Mouse (Mus musculus) heart, adult 2 months (tissue): Measurements from ENCODE around the gene Herc6. TPM values are rescaled to one million over a fixed set of nuclear protein-coding genes. Genes with fewer than 3 reads are reported as not detected.

Experiments
- DNase-seq, 2 experiments: peaks; one replicate each; pipeline ENCODE4 v3.0.0; 2021
- H3K27ac ChIP-seq: fragments of 200-600 bp; 2 replicates; pipeline ENCODE4 v1.8.1; 2022
- H3K27me3 ChIP-seq: fragments of 200-500 bp; 2 replicates; pipeline ENCODE4 v1.6.1; 2012; ENCODE audit warnings: mild to moderate bottlenecking, low read length, inconsistent platforms, mixed read lengths; ENCODE audit not compliant: control insufficient read depth, insufficient read depth
- H3K36me3 ChIP-seq: fragments of 200-500 bp; 2 replicates; pipeline ENCODE4 v1.6.1; 2012; ENCODE audit warnings: low read length, inconsistent platforms; ENCODE audit not compliant: control insufficient read depth, insufficient read depth
- H3K4me1 ChIP-seq: fragments of 200-500 bp; 2 replicates; pipeline ENCODE4 v1.6.1; 2011; ENCODE audit warnings: low read length; ENCODE audit not compliant: control insufficient read depth, insufficient read depth
- H3K4me3 ChIP-seq: fragments of 200-600 bp; 2 replicates; pipeline ENCODE4 v1.8.1; 2022
- H3K79me2 ChIP-seq: fragments of 200-500 bp; replicated peaks from 2 replicates; pipeline ENCODE4 v1.6.1; 2012; ENCODE audit warnings: mild to moderate bottlenecking, inconsistent platforms, low read length, moderate library complexity, mixed read lengths; ENCODE audit not compliant: control insufficient read depth, insufficient read depth
- H3K9ac ChIP-seq: fragments of 200-500 bp; 2 replicates; pipeline ENCODE4 v1.6.1; 2012; ENCODE audit warnings: low read depth, mild to moderate bottlenecking, control low read depth, inconsistent platforms, low read length, mixed read lengths
- CTCF ChIP-seq: fragments of 200-600 bp; IDR thresholded peaks from 2 replicates; pipeline ENCODE4 v1.8.1; 2022; ENCODE audit warnings: antibody characterized with exemption, mild to moderate bottlenecking, moderate library complexity
- EP300 ChIP-seq: fragments of 200-500 bp; IDR thresholded peaks from 2 replicates; pipeline ENCODE4 v1.6.1; 2011; ENCODE audit warnings: low read depth, low read length, control low read depth; ENCODE audit not compliant: insufficient read depth
- POLR2A ChIP-seq: fragments of 200-500 bp; IDR thresholded peaks from 2 replicates; pipeline ENCODE4 v1.6.1; 2011; ENCODE audit warnings: mild to moderate bottlenecking, low read depth, low read length, control low read depth; ENCODE audit not compliant: insufficient read depth
- WGBS: fragments of 180-500 bp; shearing (Covaris S2); methylation state at CpG from one replicate; pipeline ENCODE4 v1.1.7; 2018; 5-methylcytosine and 5-hydroxymethylcytosine counted together
- intact Hi-C: fragments of 180-260 bp; cut with DNase I; formaldehyde crosslinking; loops from one replicate; pipeline ENCODE4 v1.15.1; 2025
- long read RNA-seq: library from polyadenylated mRNA; stranded (forward); transcript quantifications from one replicate; pipeline ENCODE4 v2.0.0, GENCODE M21; 2021
- polyA plus RNA-seq: library from polyadenylated mRNA; depleted of rRNA; stranded (reverse); fragments of >200 nt; gene quantifications from 2 replicates; pipeline ENCODE4 v1.2.3, GENCODE M21; 2012; rRNA removed
- total RNA-seq, 2 experiments: library from RNA; stranded (reverse); gene quantifications; 2 replicates each; pipeline ENCODE4 v1.2.3; 2021

The Herc6 gene
- total RNA-seq (1 to 10 TPM; 3.4 to 3.8 TPM), polyA plus RNA-seq (2.6 and 3.7 TPM in 2 replicates)
- long read RNA-seq, full-length matches to known transcripts: 2 of 5 reads
- long read RNA-seq, partial matches to known transcripts: 1 of 5 reads
- long read RNA-seq, other reads (novel, unspliced or antisense): 2 of 5 reads

GRCm38 (mm10) chr6:57580881-57581548 lies at the start of gene Herc6:
Gene Herc6, plus strand, starts transcription at chr6:57581000.
- Histone ChIP-seq H3K36me3 (0 out of 2 replicates have a peak, but pooled peaks cover 2% of the 10 kb centered on the region), H3K4me3 (peak within 1 kb of the TSS; percentile 61), H3K79me2 (no peaks in the 10 kb centered on the region), H3K27me3 (no peaks in the 10 kb centered on the region), H3K4me1 (peaks cover 2% of the 10 kb centered on the region; the same call in 1 of the 2 replicates), H3K27ac (peak within 1 kb of the TSS; percentile 82), H3K9ac (peak within 1 kb of the TSS; percentile 79)
- peak; percentile 83 to 85 for DNase-seq
- WGBS: 1% methylated on average over 16 of the region's 16 CpGs
- TF ChIP-seq EP300 (0 out of 2 replicates have a peak, but pooled peaks have one; percentile 46), CTCF (no peak), POLR2A (peak; percentile 92)
- intact Hi-C loops: loop anchor here (2.0 to 5.0 kb wide), 3 partner anchors 46 to 659 kb away; partner anchors contain the start of genes Nt5c3, Ppm1k, Pyurf and Vmn1r4

- H3K27me3 ChIP-seq: no peaks in the 10 kb centered on the region
- H3K4me3 ChIP-seq: no peak overlapping the region
- intact Hi-C loops: loop anchor here (10.0 kb wide), 1 partner anchor 816 kb away; the partner anchor contains the start of gene Avl9
- WGBS: 45% methylated on average over 4 of the region's 4 CpGs
- DNase-seq: no peak
- no peak overlapping the region for H3K9ac ChIP-seq
- peaks cover 4% of the 10 kb centered on the region; the same call in 1 of the 2 replicates for H3K4me1 ChIP-seq
- 0 out of 2 replicates have a peak, but pooled peaks have one; percentile 7 for TF ChIP-seq CTCF
- no peak for TF ChIP-seq EP300
- no peak for TF ChIP-seq POLR2A
- H3K36me3 ChIP-seq: peaks cover 17% of the 10 kb centered on the region
- peak overlapping the region; percentile 59 for H3K27ac ChIP-seq
- H3K79me2 ChIP-seq: peaks cover 4% of the 10 kb centered on the region; the same call in 1 of the 2 replicates
Observed at GRCm38 (mm10) chr6:57531011-57531410, 49.8 kb upstream of the Herc6 start.

- peak overlapping the region; percentile 59 for H3K27ac ChIP-seq
- H3K4me1 ChIP-seq: peaks cover 4% of the 10 kb centered on the region; the same call in 1 of the 2 replicates
- intact Hi-C loops: loop anchor here (10.0 kb wide), 1 partner anchor 817 kb away; the partner anchor contains the start of gene Avl9
- WGBS: 50% methylated on average over 1 of the region's 1 CpGs
- TF ChIP-seq CTCF (no peak), EP300 (no peak), POLR2A (no peak)
- peaks cover 4% of the 10 kb centered on the region; the same call in 1 of the 2 replicates for H3K79me2 ChIP-seq
- H3K9ac ChIP-seq: no peak overlapping the region
- no peak overlapping the region for H3K4me3 ChIP-seq
- peaks cover 17% of the 10 kb centered on the region for H3K36me3 ChIP-seq
- no peak for DNase-seq
- no peaks in the 10 kb centered on the region for H3K27me3 ChIP-seq
Observed at GRCm38 (mm10) chr6:57531441-57531840, 49.4 kb upstream of the Herc6 start.

- Histone ChIP-seq H3K79me2 (peaks cover 4% of the 10 kb centered on the region; the same call in 1 of the 2 replicates), H3K9ac (no peak overlapping the region), H3K4me3 (no peak overlapping the region), H3K4me1 (peaks cover 4% of the 10 kb centered on the region; the same call in 1 of the 2 replicates), H3K27ac (peak overlapping the region; percentile 24; the same call in 1 of the 2 replicates), H3K27me3 (no peaks in the 10 kb centered on the region), H3K36me3 (peaks cover 17% of the 10 kb centered on the region)
- no peak for DNase-seq
- intact Hi-C loops: loop anchor here (10.0 kb wide), 1 partner anchor 817 kb away; the partner anchor contains the start of gene Avl9
- TF ChIP-seq POLR2A (no peak), EP300 (no peak), CTCF (no peak)
- 76% methylated on average over 1 of the region's 1 CpGs for WGBS
Observed at GRCm38 (mm10) chr6:57532022-57532421, 48.8 kb upstream of the Herc6 start.

- H3K27ac ChIP-seq: peak overlapping the region; percentile 96
- no peak for TF ChIP-seq CTCF
- no peak for TF ChIP-seq EP300
- TF ChIP-seq POLR2A: no peak
- WGBS: 2% methylated on average over 2 of the region's 2 CpGs
- peaks cover 4% of the 10 kb centered on the region; the same call in 1 of the 2 replicates for H3K4me1 ChIP-seq
- intact Hi-C loops: loop anchor here (10.0 kb wide), 1 partner anchor 819 kb away; the partner anchor contains the start of gene Avl9
- peaks cover 4% of the 10 kb centered on the region; the same call in 1 of the 2 replicates for H3K79me2 ChIP-seq
- peak overlapping the region; percentile 71 for H3K4me3 ChIP-seq
- peak overlapping the region; percentile 50 for H3K9ac ChIP-seq
- H3K27me3 ChIP-seq: no peaks in the 10 kb centered on the region
- no peak for DNase-seq
- H3K36me3 ChIP-seq: peaks cover 17% of the 10 kb centered on the region
Observed at GRCm38 (mm10) chr6:57533410-57533809, 47.4 kb upstream of the Herc6 start.
